Mouse (Mus musculus) bone marrow macrophage, adult 2 months (primary cell): ENCODE measurements around the gene Rhox4b.
"Not testable (repeated sequence)": the region's sequence is repeated elsewhere in the genome, so short reads cannot be mapped to it uniquely, and the experiment has no call there.

Source experiments
- CTCF ChIP-seq: IDR thresholded peaks from 2 replicates; pipeline ENCODE4 v1.5.1; 2012; ENCODE audit warnings: low read depth, mild to moderate bottlenecking, low read length, moderate library complexity
- POLR2A ChIP-seq: IDR thresholded peaks from 2 replicates; pipeline ENCODE4 v1.6.1; 2012; ENCODE audit warnings: mild to moderate bottlenecking, low read depth, low read length, borderline replicate concordance

DNA sequence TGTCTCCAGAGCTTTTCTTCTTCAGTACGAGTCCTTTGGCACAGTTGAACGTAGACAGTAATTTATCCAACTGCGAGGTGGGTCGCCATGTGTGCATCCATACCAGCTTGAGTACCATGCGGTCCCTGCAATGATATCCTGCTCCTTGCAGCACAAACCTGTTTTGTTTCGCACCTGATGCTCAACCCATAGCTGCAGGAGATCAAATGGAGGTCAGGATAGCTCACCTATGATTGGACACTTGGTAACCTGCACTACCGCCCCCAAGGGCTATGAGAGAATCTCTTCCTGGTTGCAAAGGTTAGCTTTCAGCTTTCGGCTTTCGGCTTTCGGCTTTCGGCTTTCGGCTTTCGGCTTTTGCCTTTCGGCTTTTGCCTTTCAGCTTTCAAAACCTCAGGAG, 47.7 kb downstream of the Rhox4b start, which contains the start of gene Rhox4c:
- TF ChIP-seq CTCF, POLR2A: not testable (repeated sequence)
